Mouse (Mus musculus) liver, embryonic 14.5 days (tissue): ENCODE measurements around the gene Coa3.

Experiments
- CTCF ChIP-seq: IDR thresholded peaks from 2 replicates; pipeline ENCODE4 v1.5.1; 2016; ENCODE audit warnings: antibody characterized with exemption, low read depth, control low read depth
- EP300 ChIP-seq: IDR thresholded peaks from 2 replicates; pipeline ENCODE4 v1.6.1; 2016; ENCODE audit warnings: antibody characterized with exemption, low read depth

- TF ChIP-seq CTCF (no peak), EP300 (no peak)
These were observed 46.7 kb downstream of the Coa3 start for GRCm38 (mm10) chr11:101232010-101232839.
